Mouse (Mus musculus) CD4-positive helper T cell, adult 2 months (primary cell): ENCODE measurements around the gene Icmt.

Experiments
- DNase-seq: peaks from one replicate; pipeline ENCODE4 v3.0.0-alpha.2; 2012; ENCODE audit warnings: low read depth, missing footprints, low spot score

The Icmt gene

DNA sequence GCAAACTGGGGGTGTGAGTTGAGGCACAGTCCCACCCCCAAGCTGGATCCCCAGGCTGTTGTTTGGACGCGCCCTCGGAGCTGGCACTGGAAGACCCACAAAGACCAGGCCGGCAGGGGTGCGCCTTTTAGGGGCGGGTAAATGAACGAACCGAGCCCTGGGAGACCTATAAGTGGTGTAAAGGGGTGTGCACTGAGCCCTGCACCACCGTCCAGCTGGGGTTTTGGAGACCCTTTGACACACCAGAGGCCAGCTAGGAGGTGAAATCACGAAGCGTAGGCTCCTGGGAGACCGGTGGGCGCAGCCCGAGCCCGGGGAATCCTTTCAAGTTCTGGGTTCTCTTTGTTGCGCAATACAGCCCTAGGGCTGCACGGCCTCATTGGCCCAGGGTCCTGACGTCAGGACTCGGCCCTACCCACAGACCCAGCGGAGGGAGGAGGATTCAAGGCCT lies 22.3 kb upstream of the Icmt start:
- no peak for DNase-seq

DNA sequence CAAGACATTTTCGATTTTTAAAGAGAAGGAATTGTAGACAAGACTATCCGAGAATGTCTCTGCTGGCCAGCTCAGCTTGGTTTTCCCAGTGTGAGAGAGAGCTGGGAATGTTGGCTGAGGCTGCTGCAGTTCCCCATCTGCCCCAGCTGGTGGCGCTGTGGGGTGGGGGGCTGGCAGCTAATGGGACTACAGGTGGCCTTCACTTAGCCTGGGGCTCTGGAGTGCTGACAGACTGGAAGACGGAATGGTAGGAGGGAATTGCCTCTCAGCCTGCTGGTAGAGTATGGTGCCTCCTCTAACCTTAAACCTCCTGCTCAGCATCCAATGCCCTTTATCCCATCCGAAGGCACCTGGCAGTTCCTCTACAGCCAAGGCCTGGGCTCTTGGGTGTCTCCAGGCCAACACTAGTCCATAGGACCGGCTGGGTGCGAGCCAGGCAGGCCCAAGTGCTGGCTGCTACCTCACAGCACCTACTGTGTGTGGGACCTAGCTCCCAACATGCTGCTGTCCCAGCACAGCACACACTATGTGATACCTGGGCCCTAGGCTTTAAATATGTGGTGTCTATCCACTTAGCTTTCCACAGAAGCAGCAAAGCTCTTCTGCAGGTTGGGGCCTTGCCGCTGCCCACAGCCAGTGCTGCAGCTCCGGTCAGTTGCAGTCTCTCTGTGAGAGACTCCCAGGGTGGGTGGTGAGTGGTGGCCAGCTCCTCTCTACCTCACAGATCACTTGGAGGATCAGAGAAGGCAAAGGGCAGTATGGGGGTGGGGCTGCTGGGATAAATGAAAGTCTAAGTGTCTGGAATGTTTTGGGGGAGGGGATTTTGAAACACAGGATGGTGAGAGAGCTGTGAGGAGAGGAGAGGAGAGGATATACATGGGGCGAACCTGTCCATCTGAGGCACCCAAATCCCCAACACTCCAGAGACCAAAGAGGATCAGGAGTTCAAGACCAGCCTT lies 20.4 kb upstream of the Icmt start:
- no peak for DNase-seq

DNA sequence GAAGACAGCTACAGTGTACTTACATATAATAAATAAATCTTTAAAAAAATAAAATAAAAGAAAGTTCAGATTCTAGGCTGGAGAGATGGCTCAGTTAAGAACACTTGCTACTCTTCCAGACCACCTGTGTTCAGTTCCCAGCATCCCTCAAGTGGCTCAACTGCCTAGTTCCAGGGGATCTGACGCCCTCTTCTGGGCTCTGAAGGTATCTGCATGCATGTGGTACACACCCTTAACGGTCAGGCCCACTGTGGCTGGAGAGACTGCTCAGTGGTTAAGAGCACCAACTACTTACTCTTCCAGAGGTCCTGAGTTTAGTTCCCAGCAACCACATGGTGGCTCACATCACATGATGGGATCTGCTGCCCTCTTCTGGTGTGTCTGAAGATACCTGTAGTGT lies 19.1 kb upstream of the Icmt start:
- DNase-seq = no peak

DNA sequence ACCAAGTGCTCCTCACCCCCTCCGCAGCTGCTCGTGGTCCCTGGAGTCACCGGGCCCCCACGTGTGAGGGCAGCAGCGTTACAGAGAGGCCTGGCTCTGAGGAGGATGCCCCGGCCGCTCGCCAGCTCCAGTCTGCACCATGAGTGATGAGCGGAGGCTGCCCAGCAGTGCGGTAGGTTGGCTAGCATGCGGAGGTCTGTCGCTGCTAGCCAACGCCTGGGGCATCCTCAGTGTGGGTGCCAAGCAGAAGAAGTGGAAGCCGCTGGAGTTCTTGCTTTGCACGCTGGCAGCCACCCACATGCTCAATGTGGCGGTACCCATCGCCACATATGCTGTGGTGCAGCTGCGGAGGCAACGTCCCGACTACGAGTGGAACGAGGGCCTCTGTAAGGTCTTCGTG lies 18.0 kb upstream of the Icmt start:
- DNase-seq = no peak

GRCm38 (mm10) chr4:152281601-152282000 lies 15.4 kb upstream of the Icmt start:
- DNase-seq = no peak

- DNase-seq = no peak
These were observed 14.3 kb upstream of the Icmt start for GRCm38 (mm10) chr4:152282721-152283120.

- DNase-seq = peak; percentile 89
These were observed 13.7 kb upstream of the Icmt start for GRCm38 (mm10) chr4:152283186-152283950.

- DNase-seq = peak; percentile 54
These were observed 11.5 kb upstream of the Icmt start for GRCm38 (mm10) chr4:152285505-152285904.

DNA sequence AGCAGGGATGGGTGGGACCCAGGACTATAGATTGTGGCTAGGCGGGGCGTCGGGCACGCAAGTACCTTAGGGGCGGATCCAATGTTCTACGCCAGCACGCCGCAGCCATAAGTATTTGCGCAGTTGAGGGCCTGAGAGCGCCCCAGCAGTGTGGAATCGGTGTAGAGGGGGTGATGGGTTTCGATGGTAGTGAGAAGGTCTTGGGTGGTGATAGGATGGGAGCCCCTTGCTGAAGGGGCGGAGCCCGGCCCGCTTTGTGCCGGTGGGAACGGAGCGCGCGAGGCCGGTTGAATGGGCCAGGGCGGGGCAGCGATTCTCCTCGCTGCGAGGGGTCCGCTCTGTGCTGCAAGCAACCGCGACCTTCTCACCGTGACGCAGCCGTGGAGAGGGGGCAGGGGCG lies 10.8 kb upstream of the Icmt start:
- DNase-seq = no peak

- DNase-seq = peak; percentile 55
These were observed 10.1 kb upstream of the Icmt start for GRCm38 (mm10) chr4:152286887-152287286.

GRCm38 (mm10) chr4:152287317-152288120 lies 9.5 kb upstream of the Icmt start:
- no peak for DNase-seq

DNA sequence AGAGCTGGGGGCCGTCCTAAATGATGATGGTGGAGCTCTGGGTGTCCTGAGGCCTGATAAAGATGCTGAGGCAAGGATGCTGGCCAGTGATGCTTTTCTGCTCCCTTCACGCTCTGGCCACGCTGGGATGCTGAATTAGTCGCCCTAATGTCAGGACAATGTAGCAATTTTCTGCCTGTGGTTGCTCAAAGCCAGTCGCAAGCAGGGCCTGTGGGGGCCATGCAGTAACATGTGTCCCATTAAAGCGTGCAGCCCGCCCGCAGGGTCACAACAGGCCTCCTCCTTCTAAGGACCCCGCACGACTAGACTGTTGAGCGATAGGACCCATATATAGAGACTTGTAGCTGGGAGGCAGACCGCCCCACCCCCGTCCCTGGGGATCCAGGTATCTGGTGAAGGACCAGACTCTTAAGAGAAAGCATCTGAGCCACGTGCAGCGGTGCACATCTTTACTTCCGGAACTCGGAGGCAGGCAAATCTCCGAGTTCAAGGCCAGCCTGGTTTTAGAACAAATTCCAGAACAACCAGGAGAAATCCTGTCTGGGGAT lies 8.6 kb upstream of the Icmt start:
- no peak for DNase-seq

GRCm38 (mm10) chr4:152290385-152290784 lies 6.6 kb upstream of the Icmt start:
- no peak for DNase-seq

GRCm38 (mm10) chr4:152290991-152291390 lies 6.0 kb upstream of the Icmt start:
- no peak for DNase-seq

GRCm38 (mm10) chr4:152291562-152291961 lies 5.5 kb upstream of the Icmt start, which contains the start of gene Hes3:
Hes3 (minus strand) TSS chr4:152291662.
- no peak for DNase-seq

DNA sequence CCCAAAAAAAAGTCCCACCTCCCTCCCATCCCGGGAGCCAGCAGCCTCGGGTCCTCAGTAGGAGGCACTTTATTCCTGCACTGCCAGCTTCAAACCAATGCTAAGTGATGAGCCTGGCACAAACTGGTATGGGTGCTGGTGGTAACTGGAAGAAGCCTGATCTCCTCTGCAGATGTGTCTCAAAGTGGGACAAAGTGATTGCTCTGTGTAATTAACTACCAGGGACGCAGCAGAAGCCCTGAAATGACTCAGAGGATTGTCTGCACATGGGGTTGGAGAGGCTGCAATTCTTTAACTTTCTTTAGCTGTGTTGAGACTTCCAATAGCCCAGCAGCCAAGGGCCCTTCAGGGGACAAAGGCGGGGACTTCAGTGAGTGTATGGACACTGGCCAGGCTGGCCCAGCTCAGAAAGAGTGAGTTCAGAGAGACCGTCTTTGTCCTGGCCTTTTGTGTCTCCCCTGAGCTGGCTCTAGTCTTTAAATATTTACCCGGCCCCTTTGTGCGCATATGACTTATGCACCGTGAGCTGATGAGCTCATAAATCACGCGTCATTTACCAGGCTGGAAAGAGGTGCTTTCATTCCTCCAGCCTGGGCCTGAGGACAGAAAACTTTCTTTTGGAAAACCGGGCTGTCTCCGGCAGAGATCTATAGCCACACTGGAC lies 4.8 kb upstream of the Icmt start:
- DNase-seq = no peak

DNA sequence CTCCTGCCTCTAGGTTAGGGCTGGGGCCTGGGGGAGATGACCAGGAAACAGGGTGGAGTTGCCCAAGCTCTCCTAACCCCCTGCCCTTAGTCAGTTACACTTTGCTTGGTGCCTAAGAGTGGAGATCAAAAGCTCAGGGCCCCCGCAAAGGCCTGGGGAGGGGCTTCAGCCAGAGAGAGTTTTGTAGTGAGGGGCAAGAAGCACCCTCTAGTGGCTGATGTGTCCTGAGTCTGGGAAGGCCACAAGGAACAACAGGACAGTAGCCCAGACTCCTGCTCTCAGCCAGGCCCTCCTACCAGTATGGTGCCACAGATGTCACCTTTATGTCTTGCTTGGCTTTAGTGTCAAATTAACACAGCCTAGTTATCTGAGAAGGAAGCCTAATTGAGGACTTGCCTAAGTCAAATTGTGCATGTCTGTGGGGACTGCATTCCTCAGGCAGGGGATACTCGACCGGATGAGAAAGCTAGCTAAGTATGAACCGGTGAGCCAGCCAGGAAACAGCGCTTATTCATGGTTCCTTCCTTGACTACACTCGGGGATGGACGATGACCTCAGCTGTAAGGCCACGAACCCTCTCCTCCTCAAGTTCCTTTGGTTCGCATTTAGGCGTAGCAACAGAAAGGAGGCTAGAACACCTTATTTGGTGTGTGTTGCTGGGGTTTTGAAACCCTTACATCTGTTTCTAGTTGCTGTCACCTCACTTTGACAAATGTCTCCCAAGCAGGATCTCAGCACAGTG lies 2.7 kb upstream of the Icmt start:
- no peak for DNase-seq

- peak; percentile 39 for DNase-seq
These were observed 1.1 kb upstream of the Icmt start for GRCm38 (mm10) chr4:152295916-152296315.

DNA sequence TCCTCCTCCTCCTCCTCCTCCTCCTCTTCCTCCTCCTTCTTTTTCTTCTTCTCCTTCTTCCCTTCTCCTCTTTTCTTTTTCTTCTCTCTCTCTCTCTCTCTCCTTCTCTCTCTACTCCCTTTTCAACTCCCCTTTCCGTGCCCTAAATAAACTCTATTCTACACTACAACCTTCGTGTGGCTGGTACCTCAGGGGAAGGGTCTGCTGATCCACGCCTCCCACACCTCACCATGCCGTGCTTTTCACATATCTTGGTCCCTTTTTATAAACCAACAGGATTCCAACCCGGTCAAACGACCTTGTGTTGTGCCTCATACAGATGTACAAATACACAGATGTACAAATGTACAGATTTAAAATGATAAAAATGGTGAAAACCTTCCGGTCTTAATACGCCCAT lies 656 bp upstream of the Icmt start:
- DNase-seq = no peak

DNA sequence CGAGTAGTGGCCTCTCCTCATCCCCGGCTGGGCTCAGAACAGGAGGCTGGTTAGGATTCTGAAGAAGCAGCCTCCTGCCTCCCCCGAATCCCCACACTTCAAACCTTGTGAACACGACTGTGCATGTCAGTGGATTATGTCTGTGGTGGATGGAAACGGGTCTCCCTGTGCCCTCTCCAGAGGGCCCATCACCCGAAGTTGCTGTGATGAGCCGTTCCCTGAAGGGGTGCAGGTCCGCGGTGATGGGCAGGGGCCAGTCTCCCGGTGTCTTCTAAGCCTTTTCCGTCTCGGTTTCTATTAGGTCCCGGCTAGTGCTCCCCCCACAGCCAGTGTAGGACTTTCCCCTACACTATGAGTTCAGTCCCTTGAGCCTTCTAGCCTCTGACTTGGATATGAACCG lies 1.8 kb downstream of the Icmt start:
- no peak for DNase-seq
